Mouse (Mus musculus): ENCODE data around the gene Catsperd.
"Not testable (repeated sequence)": the region's sequence is repeated elsewhere in the genome, so short reads cannot be mapped to it uniquely, and the experiment has no call there.

Gene Catsperd

DNA sequence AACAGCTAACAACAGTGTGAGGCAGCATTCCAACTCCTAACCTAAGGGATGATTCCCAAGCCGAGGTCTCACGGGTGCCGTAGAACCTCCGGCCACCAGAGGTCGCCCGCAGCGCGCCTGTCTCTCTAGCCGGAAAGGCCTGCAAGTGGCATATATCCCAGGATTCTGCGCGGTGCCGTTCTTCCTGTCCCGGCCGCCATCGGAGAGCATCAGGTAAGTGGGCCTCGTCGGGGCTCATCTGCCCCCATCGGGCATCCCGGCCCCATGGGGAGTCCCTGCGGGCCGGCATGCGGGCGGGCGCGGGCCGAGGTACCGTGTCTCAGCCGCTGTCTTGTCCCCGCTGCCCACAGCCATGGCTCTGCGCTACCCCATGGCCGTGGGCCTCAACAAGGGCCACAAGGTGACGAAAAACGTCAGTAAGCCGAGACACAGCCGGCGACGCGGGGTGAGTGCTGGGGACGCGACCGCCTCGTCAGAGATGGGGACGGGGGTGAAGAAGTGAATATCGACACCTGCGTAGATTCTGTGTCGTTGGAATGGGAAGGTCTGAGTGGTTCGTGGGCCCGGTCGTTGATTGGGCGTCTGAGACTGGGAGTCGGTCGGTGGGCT, 14.6 kb upstream of the Catsperd start, which contains the start of gene Rpl36:
TSS of gene Rpl36 (plus strand) at position 181 of the 609 bp plus-strand sequence.
- DNase-seq (ENCODE audit: low read depth), result peak; percentile 80

DNA sequence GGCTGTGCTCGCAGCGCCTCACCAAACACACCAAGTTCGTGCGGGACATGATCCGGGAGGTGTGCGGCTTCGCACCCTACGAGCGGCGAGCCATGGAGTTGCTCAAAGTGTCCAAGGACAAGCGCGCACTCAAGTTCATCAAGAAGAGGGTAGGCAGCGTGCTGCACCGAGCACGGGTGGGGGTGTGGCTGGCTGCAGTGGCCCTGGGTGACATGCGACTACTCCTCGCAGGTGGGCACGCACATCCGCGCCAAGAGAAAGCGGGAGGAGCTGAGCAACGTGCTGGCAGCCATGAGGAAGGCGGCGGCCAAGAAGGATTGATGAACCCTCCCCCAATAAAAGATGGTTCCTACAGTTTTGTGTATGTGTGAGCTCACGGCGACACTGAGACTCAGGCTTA, 14.1 kb upstream of the Catsperd start:
- not testable (repeated sequence) for DNase-seq (ENCODE audit: low read depth)

DNA sequence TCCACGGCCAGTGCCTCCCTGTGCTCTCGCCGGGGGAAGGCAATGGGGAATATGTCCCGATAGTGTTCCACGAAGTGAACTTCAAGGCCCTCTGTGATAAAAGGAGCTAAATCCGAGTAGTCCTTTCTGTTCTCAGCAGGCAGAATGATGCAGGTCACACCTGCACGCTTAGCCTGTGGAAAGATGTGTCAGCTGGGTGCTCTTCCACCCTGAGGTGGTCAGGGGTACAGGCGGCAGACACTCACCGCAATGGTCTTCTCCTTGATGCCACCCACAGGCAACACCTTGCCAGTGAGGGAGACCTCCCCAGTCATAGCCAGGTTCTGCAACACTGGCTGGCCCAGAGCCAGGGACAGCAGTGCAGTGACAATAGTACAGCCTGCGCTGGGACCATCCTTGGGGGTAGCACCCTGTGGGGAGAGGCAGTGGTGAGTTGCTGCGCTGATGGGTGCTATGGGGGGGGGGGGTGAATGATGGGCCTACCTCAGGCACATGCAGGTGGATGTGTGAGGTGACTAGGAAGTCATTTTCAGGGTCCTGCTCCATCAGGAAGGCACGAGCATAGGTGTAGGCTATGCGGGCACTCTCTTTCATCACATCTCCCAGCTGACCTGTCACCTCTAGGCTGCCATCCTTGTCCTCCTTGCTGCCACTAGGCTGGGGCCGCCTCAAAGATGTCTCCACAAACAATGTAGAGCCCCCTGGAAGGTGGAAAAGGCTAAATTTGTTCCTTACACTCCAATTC, 13.4 kb upstream of the Catsperd start:
- no peak for DNase-seq (ENCODE audit: low read depth)

DNA sequence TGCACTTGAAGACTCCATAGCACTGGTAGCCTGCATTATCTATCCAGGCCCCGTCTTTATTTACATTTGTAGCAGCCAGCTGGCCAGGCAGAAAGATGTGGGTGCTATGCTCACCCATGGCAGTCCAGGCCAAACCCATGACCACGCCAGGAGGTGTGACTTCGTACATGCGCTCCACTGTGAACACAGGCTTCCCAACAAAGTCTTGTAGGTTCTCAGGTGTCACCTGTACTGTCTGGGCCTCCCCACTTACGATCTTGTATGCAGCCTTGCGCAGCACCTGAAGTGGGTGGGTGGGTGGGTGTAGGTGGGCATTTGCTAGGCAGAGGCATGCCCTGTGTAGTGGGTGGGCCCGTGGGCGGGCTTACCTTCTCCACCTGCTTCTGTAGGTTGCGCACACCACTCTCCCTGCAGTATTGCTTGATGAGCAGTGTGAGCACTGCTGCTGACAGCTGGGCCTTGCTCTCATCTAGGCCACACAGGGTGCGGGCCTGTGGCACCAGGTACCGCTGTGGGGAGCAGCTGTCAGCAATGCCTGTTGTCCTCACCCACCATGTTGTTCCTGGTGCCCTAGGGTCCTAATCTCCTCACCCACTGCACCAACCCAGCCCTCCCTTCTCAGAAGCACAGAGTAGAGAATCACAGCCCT, 12.7 kb upstream of the Catsperd start:
- no peak for DNase-seq (ENCODE audit: low read depth)

DNA sequence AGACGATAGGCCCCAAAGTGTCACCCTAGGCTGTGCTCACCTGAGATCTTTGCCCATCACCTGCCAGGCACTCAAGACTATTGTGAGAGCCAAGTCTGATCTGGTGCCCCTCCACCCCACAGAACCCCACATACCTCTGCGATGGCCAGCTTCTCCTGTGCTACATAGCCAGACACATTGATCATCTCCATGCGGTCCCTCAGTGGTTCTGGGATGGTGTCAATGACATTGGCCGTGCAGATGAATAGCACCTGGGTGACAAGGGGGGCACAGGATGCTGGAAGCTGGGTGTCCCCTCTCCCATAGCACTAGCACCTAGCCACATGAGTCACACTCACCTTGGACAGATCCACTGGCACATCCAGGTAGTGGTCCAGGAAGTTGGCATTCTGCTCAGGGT, 12.2 kb upstream of the Catsperd start:
- DNase-seq (ENCODE audit: low read depth), result no peak

DNA sequence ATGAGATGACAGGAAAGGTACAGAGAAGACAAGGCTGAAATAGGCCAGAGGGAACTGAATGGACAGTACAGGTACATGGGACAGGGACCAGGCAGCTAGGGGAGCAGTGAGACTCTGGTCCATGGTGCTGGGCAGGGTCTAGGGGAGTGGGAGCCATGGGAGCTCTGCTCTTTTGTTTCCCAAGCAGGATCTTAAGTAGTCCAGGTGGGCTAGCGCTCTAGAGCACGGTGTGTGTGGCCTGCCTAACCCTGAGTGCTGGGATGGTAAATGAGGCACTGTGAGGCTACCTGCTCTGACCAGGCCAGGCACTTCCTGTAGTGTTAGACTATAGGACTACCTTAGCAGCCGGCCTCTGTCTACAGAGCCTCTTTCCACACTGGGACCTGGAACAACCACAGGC, 11.2 kb upstream of the Catsperd start:
- DNase-seq (ENCODE audit: low read depth), result no peak

DNA sequence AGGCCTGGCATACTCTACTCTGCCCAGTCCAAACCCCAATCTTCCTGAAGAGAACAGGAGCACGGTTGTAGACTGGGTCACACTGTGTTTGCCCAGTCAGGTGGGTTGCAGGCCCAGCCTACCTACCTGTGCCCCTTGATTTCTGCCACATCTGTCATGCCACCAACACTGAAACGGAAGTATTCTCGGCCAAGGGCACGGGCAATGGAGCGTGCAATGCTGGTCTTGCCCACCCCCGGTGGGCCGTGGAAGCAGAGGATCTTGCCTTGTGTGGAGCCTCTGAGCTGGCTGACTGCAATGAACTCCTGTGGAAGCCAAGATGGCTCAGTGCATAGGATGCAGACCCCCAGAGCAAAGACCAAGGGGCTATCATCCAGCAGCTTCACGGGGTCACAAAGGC, 10.3 kb upstream of the Catsperd start:
- no peak for DNase-seq (ENCODE audit: low read depth)

DNA sequence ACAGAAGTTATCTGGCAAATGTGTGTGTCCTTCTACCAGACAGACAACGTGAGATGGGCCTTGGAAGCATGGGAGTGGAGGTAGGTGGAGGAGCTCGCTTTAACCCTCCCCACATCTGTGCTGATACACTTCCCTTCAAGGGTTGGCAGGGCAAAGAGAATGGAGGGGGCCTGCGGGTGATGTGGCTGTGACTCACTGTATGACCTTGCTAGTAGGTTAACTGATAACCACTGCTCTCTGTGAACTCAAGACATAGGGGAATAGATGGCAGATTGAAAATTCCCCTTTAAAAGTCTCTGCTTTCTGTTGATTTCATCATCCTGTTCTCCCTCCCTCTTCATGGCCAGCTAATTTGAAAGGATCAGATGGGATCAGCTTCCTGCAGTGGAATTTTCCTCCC, 2.4 kb upstream of the Catsperd start:
- DNase-seq (ENCODE audit: low read depth), result no peak

DNA sequence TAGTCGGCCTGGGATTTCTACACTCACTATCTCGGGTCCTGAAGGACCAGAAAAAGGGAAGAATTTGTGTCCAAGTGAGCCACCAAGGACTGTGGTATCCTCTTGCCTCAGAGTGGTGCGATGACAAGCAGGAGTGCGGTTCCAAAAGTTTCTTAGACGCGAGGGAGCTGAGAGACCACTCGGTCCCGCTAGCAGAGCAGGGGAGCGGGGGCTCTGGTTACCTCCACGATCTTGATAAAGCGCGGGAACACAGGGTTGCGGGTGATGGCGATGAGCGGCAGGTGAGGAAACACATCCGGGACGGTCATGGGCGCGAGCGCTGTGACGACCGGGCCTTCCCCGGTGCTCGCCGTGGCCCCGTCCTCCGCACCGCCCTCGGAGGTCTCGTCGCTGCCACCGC, 1.7 kb upstream of the Catsperd start:
- DNase-seq (ENCODE audit: low read depth), result no peak

DNA sequence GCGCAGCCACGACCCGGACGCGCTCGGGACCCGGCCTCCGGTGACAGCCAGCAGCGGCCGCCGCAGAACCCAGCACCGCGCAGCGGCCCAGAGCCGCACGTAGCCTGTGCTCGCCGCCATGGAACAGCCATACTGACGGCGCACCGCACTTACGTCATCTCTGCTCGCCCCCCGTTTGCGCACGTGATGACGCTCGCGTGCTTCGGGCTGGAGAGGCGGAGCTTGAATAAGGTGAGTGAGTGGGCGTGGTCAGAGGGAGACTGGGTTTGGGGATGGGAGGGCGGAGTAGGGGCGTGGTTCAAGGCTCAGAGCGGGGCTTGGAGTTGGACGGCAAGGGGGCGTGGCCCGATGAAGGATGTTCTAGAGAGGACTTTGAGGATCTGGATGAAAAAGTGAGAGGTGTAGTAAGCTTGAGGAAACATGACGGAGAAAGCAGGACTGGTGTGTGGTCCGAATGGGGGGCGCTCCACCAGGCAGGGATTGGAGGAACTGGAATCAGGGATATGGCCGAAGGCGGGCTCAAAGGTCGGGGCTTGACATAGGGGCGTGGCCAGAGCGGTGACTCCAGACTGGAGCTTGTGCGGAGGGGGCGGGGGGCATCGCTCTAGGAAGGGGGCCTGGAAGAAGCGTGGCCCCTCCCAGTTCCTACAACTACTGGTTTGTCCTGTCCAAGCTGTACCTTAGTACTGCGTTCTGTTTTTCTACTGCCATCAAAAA, 1.0 kb upstream of the Catsperd start, which contains the start of gene Lonp1:
TSS of gene Lonp1 (minus strand) at position 134 of the 717 bp plus-strand sequence.
- DNase-seq (ENCODE audit: low read depth), result peak; percentile 91

DNA sequence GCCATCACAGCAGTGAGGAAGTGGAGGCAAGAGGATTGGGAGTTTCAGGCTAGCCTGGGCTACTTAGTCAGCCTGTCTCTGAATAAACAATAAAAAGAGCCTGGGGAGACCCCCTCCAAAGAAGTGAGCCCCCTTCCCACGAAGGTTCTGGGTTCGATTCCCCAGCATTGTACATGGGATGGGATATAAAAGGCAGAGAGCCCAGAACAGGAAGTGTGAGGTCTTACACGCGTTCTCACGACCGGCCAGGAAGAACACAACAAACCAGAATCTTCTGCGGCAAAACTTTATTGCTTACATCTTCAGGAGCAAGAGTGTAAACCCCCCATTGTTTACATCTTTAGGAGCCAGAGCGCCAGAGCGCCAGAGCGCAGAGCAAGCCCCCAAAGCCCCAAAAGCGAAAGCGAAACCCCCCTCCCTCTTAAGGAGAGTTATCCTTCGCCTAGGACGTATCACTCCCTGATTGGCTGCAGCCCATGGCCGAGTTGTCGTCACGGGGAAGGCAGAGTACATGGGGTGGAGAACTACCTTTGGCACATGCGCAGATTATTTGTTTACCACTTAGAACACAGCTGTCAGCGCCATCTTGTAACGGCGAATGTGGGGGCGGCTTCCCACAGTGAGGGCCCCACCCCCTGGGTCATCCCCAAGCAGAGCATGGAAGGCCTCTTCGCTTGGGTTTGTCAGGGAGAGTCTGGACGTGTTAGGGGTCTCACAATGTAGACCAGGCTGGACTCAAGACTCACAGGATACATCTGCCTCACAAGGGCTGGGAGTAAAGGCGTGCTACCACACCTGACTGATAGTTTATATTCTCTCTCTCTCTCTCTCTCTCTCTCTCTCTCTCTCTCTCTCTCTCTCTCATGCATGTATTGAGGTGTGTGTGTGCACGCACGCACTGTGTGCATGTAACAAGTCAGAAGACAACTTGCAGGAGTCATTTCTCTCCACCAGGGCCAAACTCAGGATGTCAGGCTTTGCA, 2.1 kb downstream of the Catsperd start:
- not testable (repeated sequence) for DNase-seq (ENCODE audit: low read depth)

DNA sequence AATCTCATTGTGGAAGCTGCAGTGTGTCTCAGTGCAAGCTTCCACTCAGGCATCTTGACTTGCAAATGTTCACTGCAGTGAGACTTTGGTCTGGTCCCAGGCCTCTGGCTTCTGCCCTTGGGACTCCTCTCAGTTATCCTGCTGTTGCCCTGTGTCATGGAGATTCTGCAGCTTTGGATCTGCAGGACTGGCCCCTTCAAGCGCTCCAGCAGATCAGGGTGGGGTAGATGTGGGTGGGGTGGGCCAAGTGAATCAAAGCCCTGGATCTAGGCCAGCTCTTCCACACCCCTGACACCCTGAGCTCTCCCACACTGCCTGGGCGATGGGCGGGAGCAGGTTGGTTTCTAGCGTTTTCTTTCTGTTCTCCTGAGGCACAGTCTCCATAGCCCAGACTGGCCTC, 3.9 kb downstream of the Catsperd start:
- no peak for DNase-seq (ENCODE audit: low read depth)

DNA sequence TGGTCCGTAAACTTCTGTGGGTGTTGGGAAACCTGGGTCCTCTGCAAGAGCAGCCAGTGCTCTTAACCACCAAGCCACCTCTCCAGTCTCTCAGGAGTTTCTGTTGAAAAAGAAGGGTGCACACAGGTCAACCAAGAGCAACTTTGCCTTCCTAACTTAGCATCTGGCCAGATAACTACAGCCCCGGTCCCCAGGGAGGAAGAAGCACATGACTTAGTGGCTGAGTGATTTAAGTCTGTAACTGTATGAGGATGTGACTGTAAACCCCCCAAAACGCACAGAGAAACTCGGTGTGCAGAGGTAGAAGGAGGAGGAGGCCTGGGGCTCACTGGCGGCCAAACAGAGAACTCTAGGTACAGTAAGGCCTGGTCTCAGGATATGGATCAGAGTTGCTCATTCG, 6.1 kb downstream of the Catsperd start:
- no peak for DNase-seq (ENCODE audit: low read depth)

DNA sequence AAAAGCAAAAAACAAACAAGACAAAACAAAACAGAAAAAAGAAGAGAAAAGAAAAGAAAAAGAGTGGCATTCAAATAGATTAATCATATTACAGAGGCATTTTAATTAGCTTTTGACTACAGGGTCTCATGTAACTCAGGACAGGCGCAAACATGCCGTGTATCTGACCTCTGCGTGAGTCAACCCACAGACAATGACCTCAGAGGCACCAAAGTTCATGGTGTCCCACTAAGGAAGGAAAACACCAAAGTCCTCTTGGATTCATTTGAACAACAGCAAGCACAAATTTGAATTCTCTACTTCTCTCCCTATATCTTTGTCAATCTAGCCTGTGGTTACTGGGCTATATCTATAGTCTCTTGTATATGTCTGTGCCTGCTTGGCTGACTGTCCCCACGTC, 15.3 kb downstream of the Catsperd start:
- DNase-seq (ENCODE audit: low read depth), result no peak

DNA sequence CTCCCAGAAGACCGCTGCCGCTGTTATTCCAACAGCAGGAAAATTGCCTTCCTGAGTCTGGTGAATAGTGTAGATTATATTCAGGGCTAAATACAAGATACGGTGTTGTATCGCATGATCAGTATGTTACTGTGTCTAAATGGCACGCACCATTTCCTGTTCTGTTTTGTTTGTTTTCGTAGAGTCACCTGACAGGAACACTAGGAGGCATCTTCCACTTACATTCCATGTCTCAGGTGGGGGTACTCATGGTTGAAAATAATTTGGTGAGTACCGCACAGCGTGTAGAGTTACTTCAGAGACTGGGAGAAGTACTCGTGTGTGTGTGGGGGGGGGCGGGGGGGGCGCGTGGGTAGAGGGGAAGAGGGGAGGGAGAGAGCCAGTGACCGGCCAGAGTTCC, 19.6 kb downstream of the Catsperd start:
- DNase-seq (ENCODE audit: low read depth), result no peak

DNA sequence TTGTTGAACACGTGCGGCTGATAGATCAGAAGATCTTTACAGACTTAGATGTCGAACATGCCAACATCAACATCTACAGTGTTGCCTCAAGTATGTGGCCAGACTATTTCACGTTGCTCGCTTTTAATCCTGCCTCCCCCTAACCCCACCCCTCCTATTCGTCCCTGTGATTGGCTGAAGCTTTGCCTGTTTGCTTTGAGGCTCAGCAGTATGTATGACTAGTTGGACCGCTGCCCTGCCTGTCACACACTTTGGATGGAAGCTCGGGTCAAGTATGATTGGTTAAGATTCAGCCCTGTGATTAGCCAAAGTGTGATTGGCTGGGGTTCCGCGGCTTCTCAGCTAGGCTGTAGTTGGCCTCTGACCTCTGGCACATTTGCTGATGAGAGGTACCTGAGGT, 23.9 kb downstream of the Catsperd start:
- no peak for DNase-seq (ENCODE audit: low read depth)

DNA sequence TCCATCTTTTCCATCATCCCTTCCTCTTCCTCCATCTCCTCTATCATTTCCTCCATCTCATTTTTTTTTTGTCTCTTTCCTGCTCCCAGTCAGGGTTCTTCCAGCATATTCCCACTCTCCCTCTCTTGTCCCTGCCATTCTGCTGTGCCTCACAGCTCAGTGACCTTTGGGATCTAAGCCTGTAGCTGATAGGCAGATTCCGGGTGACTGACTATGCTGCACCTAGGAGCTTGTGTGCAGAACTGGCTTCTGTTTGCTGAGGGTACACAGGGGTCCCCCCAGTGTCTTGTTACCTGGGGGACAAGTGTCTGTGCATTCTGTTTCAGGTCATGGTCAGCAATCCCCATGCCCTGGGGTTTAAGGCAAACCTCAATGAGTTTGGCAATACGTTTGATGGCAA, 26.8 kb downstream of the Catsperd start:
- DNase-seq (ENCODE audit: low read depth), result no peak

DNA sequence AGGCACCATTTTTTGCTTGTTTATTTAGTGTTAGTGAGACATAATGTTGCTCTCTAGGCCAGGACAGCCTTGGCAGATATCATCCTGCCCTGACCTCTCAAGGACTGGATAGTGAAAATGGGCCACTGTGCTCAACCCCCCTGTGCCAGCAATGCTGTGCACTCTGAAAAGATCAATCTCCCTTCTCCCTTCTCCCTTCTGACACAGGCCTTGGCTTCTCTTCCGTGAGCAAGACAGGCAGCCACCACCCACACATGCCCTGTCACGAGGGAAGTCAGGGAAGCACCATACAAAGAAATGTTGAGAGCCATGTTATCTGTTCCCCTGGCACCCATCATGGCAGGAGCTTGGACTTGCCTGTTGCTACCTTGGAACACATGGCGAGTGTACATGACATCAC, 27.4 kb downstream of the Catsperd start:
- no peak for DNase-seq (ENCODE audit: low read depth)

DNA sequence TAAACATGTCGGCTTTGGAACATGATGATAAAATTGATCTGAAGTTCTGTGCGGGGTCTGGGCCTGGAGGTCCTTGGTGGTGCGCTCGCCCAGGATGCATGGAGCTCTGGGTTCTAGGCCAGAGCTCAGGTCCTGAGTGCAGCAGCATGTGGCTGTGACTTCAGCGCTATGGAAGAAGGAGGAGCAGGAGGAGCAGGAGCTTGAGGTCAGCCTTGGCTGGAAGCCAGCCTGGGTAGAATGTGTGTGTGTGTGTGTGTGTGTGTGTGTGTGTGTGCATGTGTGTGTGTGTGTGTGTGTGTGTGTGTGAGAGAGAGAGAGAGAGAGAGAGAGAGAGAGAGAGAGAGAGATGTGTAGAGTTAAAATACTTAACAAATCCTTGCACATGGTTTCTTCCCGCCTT, 28.2 kb downstream of the Catsperd start:
- no peak for DNase-seq (ENCODE audit: low read depth)

DNA sequence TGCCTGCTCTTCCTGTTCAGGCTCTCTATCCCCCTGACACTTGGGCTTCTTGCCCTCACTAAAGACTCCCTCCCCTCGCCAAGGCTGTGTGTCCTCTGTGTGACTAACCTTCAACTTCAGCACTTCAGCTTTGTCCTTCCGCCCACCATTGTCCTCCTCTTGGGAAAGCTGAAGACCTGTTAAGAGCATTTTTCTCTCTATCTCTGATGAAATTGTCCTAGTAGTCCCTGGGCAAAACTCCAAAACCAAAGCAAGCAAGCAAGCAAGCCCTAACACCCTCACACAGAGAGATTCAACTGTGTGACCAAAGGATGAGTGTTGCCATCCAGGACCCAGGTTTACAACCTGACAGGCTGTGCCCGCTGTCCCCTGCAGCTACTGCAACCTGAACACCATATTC, 35.7 kb downstream of the Catsperd start:
- no peak for DNase-seq (ENCODE audit: low read depth)

DNA sequence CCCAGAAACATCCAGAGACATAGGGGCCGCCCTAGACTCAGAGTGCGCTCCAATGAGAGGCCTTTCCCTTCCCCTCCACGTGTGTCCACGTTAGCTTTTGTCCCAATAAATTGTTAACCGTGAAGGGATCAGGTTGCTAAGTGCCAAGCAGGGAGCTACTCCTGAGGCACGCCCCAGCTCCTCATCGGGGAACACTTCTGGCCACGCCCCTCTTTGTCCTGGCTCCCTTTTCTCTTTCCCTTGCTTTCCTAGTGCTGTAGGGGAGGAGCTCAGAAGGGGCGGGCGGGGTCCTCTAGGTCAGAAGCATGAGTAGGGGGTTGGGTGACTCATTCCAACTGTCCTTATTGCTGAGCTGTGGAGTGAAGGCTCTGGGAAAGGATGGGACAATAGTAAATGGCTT, 36.4 kb downstream of the Catsperd start:
- no peak for DNase-seq (ENCODE audit: low read depth)
